Mouse (Mus musculus) spleen, adult 2 months (tissue): ENCODE results near the gene Rnf114.

Source experiments
- CTCF ChIP-seq: fragments of 200-500 bp; IDR thresholded peaks from 2 replicates; pipeline ENCODE4 v1.5.1; 2011; ENCODE audit warnings: mild to moderate bottlenecking, inconsistent platforms; ENCODE audit not compliant: insufficient read depth, insufficient read length, insufficient replicate concordance; ENCODE audit errors: extremely low read depth
- POLR2A ChIP-seq: fragments of 200-500 bp; IDR thresholded peaks from 2 replicates; pipeline ENCODE4 v1.6.1; 2011; ENCODE audit warnings: low read depth, low read length, inconsistent platforms

GRCm38 (mm10) chr2:167476762-167477161 is 15.7 kb upstream of the Rnf114 start:
- TF ChIP-seq CTCF (no peak), POLR2A (no peak)
